Mouse (Mus musculus) adrenal gland, adult 2 months (tissue): ENCODE results near the gene Xxylt1. TPM values are rescaled to one million over a fixed set of nuclear protein-coding genes. Genes with fewer than 3 reads are reported as not detected.

Source experiments
- DNase-seq: peaks from one replicate; pipeline ENCODE4 v3.0.0; 2021
- polyA plus RNA-seq: library from polyadenylated mRNA; depleted of rRNA; stranded (reverse); fragments of >200 nt; gene quantifications from 2 replicates; pipeline ENCODE4 v1.2.3, GENCODE M21; 2012; rRNA removed
- total RNA-seq, 2 experiments: library from RNA; stranded (reverse); gene quantifications; 2 replicates each; pipeline ENCODE4 v1.2.3; 2021

Xxylt1 gene
- total and polyA plus RNA-seq, 3 experiments, result 12.7 to 28.9 (median 14.1) TPM

DNA sequence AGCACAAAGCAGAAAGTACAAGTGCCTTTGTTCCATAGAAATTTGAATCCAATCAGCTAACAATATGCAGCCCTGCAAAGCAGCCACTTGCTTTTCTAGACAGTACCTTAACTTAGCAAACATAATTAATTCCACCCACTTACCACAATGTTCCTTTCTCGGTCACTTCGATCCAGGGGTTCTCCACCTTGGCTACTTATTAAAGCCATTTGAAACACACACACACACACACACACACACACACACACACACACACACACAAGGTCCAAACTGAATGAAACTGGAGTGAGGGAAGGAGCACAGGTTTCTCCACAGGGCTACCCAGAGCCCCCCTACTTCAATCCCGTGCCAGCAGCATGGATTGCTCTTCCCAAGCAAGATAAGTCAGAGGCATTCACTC, 164.3 kb downstream of the Xxylt1 start:
- DNase-seq, result no peak

DNA sequence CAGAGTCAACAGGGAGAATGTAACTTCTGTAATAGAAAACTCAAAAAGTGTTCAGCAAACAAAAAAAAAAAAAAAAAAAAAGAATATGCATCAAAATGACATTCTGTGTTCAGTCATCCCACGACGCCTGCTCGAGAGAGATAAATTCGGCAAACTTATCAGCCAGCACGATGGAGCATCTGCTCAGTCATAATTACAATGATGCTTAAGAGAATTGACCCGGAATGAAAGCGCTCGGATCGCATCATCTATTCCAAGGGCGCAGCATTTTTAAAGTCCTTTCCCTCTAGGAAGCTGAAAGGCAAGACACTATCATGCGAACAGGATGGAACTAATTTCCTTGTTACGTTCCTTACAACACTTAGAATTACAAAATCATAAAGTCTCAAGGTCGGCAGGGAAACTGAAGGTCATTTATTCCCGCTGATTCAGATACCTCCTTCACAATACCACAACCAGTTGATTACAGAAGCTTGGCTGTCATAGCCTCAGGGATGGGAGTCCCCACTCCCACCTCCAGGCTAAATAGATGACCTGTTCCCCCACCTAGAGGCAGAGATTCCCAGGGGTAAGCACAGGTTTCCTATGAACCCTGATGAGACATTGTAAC, 165.5 kb downstream of the Xxylt1 start:
- DNase-seq, result no peak

Other genes starting within 250 kb of the Xxylt1 start
- gene Acap2, start 119.8 kb upstream of the Xxylt1 start, total RNA-seq, result 10 to 100 TPM; 31.9 to 40.2 TPM
- gene Acap2, start 119.8 kb upstream of the Xxylt1 start, polyA plus RNA-seq, result 8.3 and 9.6 TPM in 2 replicates
- gene Ppp1r2, start 193.8 kb upstream of the Xxylt1 start, total RNA-seq, result 10 to 100 TPM; 71.5 to 82.0 TPM
- gene Ppp1r2, start 193.8 kb upstream of the Xxylt1 start, polyA plus RNA-seq, result 75.9 and 81.2 TPM in 2 replicates
- gene Apod, start 233.4 kb upstream of the Xxylt1 start, total RNA-seq, result 10 to 100 TPM in 1 of 2 experiments, 1 to 10 TPM in 1; 8.0 to 12.3 TPM
- 0.64 and 0.99 TPM in 2 replicates for gene Apod, start 233.4 kb upstream of the Xxylt1 start, polyA plus RNA-seq